14 mouse cellular contexts compared by ENCODE assay signal in genomic region chrX:48006062-48006461, GRCm38 (mm10). TPM values are rescaled to one million over a fixed set of nuclear protein-coding genes. Genes with fewer than 3 reads are reported as not detected.
DNase-seq lines count a peak whose midpoint lies in the region; ATAC-seq and TF ChIP-seq lines count a peak whose summit lies in the region.
"Had no signal": no experiment of that assay in that cellular context is flagged by ENCODE, and none has a peak within 500 bp of the region (broad histone marks: within the 10 kb centered on the region; RNA-seq: fewer than 3 reads in every experiment).

No protein-coding gene starts in this region.

- no peak overlapping the region for H3K27ac ChIP-seq in forebrain, embryonic 14.5 days (ENCODE audit: low read depth, low read length)
- H3K27ac ChIP-seq in forebrain, embryonic 15.5 days (replicated peaks) = no peak overlapping the region
- H3K27ac ChIP-seq in limb, embryonic 14.5 days (replicated peaks; ENCODE audit: low read depth, low read length) = no peak overlapping the region
- H3K27ac ChIP-seq in limb, embryonic 10.5 days = no peak overlapping the region
- H3K27ac ChIP-seq in kidney, embryonic 16.5 days (ENCODE audit: low read length) = no peak overlapping the region
- no peak overlapping the region for H3K27ac ChIP-seq in thymus, adult 2 months (ENCODE audit: control insufficient read depth, insufficient read depth, low read length)

- H3K4me1 ChIP-seq in forebrain, embryonic 14.5 days (ENCODE audit: control insufficient read depth, insufficient read depth, low read length) = no peaks in the 10 kb centered on the region
- no peaks in the 10 kb centered on the region for H3K4me1 ChIP-seq in forebrain, embryonic 15.5 days
- H3K4me1 ChIP-seq in limb, embryonic 14.5 days (ENCODE audit: control insufficient read depth, insufficient read depth, low read length) = no peaks in the 10 kb centered on the region
- H3K4me1 ChIP-seq in limb, embryonic 10.5 days = no peaks in the 10 kb centered on the region
- no peaks in the 10 kb centered on the region for H3K4me1 ChIP-seq in kidney, embryonic 16.5 days (ENCODE audit: insufficient read depth, low read length)
- no peaks in the 10 kb centered on the region for H3K4me1 ChIP-seq in thymus, adult 2 months (replicated peaks; ENCODE audit: control insufficient read depth, insufficient read depth, low read length)

- no peak for TF ChIP-seq CTCF in thymus, adult 2 months (IDR thresholded peaks at IDR 0.05; ENCODE audit: borderline replicate concordance, control insufficient read depth, extremely low read depth, insufficient read depth, low read length, poor library complexity)

- no peak overlapping the region for H3K4me2 ChIP-seq in forebrain, embryonic 14.5 days (ENCODE audit: low read length)
- no peak overlapping the region for H3K4me2 ChIP-seq in forebrain, embryonic 15.5 days (replicated peaks)
- no peak overlapping the region for H3K4me2 ChIP-seq in limb, embryonic 14.5 days (replicated peaks; ENCODE audit: low read depth, low read length, severe bottlenecking)
- H3K4me2 ChIP-seq in kidney, embryonic 16.5 days (replicated peaks; ENCODE audit: low read depth, low read length) = no peak overlapping the region

- H3K4me3 ChIP-seq in forebrain, embryonic 14.5 days (ENCODE audit: low read depth, low read length) = no peak overlapping the region
- no peak overlapping the region for H3K4me3 ChIP-seq in forebrain, embryonic 15.5 days
- H3K4me3 ChIP-seq in limb, embryonic 14.5 days (replicated peaks; ENCODE audit: low read length) = no peak overlapping the region
- no peak overlapping the region for H3K4me3 ChIP-seq in limb, embryonic 10.5 days
- no peak overlapping the region for H3K4me3 ChIP-seq in kidney, embryonic 16.5 days (ENCODE audit: low read length)
- H3K4me3 ChIP-seq in thymus, adult 2 months (ENCODE audit: control insufficient read depth, insufficient read depth, low read length) = no peak overlapping the region

- TF ChIP-seq POLR2A in limb, embryonic 14.5 days (IDR thresholded peaks at IDR 0.05; ENCODE audit: borderline replicate concordance, extremely low read depth, insufficient read depth, insufficient read length) = no peak
- no peak for TF ChIP-seq POLR2A in thymus, adult 2 months (IDR thresholded peaks at IDR 0.05; ENCODE audit: control insufficient read depth, extremely low read depth, insufficient read depth, low read length, poor library complexity)

- WGBS in forebrain, embryonic 14.5 days = 70% methylated on average over 8 of the region's 8 CpGs
- WGBS in forebrain, embryonic 15.5 days = 68% methylated on average over 8 of the region's 8 CpGs
- 60% methylated on average over 8 of the region's 8 CpGs for whole genome bisulfite sequencing in limb, embryonic 14.5 days
- 64% methylated on average over 8 of the region's 8 CpGs for WGBS in limb, embryonic 10.5 days
- 60% methylated on average over 8 of the region's 8 CpGs for WGBS in kidney, embryonic 16.5 days
- WGBS in thymus, adult 2 months = 88% methylated on average over 8 of the region's 8 CpGs

- no peaks in the 10 kb centered on the region for H3K9me3 ChIP-seq in forebrain, embryonic 14.5 days (replicated peaks; ENCODE audit: control insufficient read depth, low read length)
- no peaks in the 10 kb centered on the region for H3K9me3 ChIP-seq in forebrain, embryonic 15.5 days
- H3K9me3 ChIP-seq in limb, embryonic 14.5 days (ENCODE audit: control insufficient read depth, low read length) = no peaks in the 10 kb centered on the region
- no peaks in the 10 kb centered on the region for H3K9me3 ChIP-seq in limb, embryonic 10.5 days (replicated peaks)
- H3K9me3 ChIP-seq in kidney, embryonic 16.5 days (ENCODE audit: low read length) = no peaks in the 10 kb centered on the region

- no peaks in the 10 kb centered on the region for H3K27me3 ChIP-seq in forebrain, embryonic 14.5 days (replicated peaks; ENCODE audit: control insufficient read depth, insufficient read depth, low read length)
- no peaks in the 10 kb centered on the region for H3K27me3 ChIP-seq in forebrain, embryonic 15.5 days
- no peaks in the 10 kb centered on the region for H3K27me3 ChIP-seq in limb, embryonic 14.5 days (ENCODE audit: control insufficient read depth, insufficient read depth, low read length)
- no peaks in the 10 kb centered on the region for H3K27me3 ChIP-seq in limb, embryonic 10.5 days (ENCODE audit: low read depth, poor library complexity, severe bottlenecking)
- H3K27me3 ChIP-seq in kidney, embryonic 16.5 days (ENCODE audit: insufficient read depth, low read length) = no peaks in the 10 kb centered on the region
- H3K27me3 ChIP-seq in thymus, adult 2 months (ENCODE audit: control insufficient read depth, insufficient read depth, low read length) = no peaks in the 10 kb centered on the region

- no peak for ATAC-seq in forebrain, embryonic 14.5 days
- no peak for ATAC-seq in forebrain, embryonic 15.5 days (replicated peaks)
- ATAC-seq in limb, embryonic 14.5 days (ENCODE audit: low FRiP score, low read depth) = no peak
- ATAC-seq in kidney, embryonic 16.5 days (ENCODE audit: low FRiP score, low TSS enrichment) = peak; percentile 59; the same call in 1 of the 2 replicates
- ATAC-seq: intestine, postnatal 0 days had no signal

- no peaks in the 10 kb centered on the region for H3K36me3 ChIP-seq in forebrain, embryonic 14.5 days (ENCODE audit: control insufficient read depth, insufficient read depth, low read length)
- no peaks in the 10 kb centered on the region for H3K36me3 ChIP-seq in forebrain, embryonic 15.5 days
- H3K36me3 ChIP-seq in limb, embryonic 14.5 days (ENCODE audit: control insufficient read depth, insufficient read depth, low read length) = no peaks in the 10 kb centered on the region
- H3K36me3 ChIP-seq in limb, embryonic 10.5 days = no peaks in the 10 kb centered on the region
- H3K36me3 ChIP-seq in kidney, embryonic 16.5 days (ENCODE audit: insufficient read depth, low read length) = no peaks in the 10 kb centered on the region
- no peaks in the 10 kb centered on the region for H3K36me3 ChIP-seq in thymus, adult 2 months (ENCODE audit: control insufficient read depth, insufficient read depth, low read length)

- DNase-seq in forebrain, embryonic 14.5 days (ENCODE audit: low spot score) = peak; percentile 4
- peak; percentile 11 for DNase-seq in limb, embryonic 14.5 days (ENCODE audit: low spot score)
- no peak for DNase-seq in limb, embryonic 10.5 days (ENCODE audit: low spot score)
- peak; percentile 45 for DNase-seq in Muller cell, postnatal 12 days (ENCODE audit: inconsistent ontology term)
- DNase-seq in left cerebral cortex, adult 8-10 months (ENCODE audit: low spot score in 2 of 2) = no peak
- no peak for DNase-seq in thymus, adult 2 months
- DNase-seq: B cell, adult 2 months; cerebellum, adult 9-10 months; liver; right cerebral cortex, postnatal 4 days; thymus, postnatal 36 days had no signal

- H3K9ac ChIP-seq in forebrain, embryonic 14.5 days (ENCODE audit: low read length) = no peak overlapping the region
- no peak overlapping the region for H3K9ac ChIP-seq in forebrain, embryonic 15.5 days (replicated peaks)
- no peak overlapping the region for H3K9ac ChIP-seq in limb, embryonic 14.5 days (ENCODE audit: low read depth, low read length, severe bottlenecking)
- no peak overlapping the region for H3K9ac ChIP-seq in kidney, embryonic 16.5 days (replicated peaks; ENCODE audit: low read length)

RNA-seq across cellular contexts. Expression of gene Apln, which starts 28.6 kb away (rescaled TPM):
- 2.4 and 3.5 TPM in 2 replicates for polyA plus RNA-seq in forebrain, embryonic 14.5 days (2014; fragmentation: Nextera tagmentation; extraction: Ambion mirVana)
- 4.6 and 5.1 TPM in 2 replicates for polyA plus RNA-seq in forebrain, embryonic 15.5 days (2015; fragmentation: Nextera tagmentation; extraction: Ambion mirVana)
- 10.6 and 13.6 TPM in 2 replicates for polyA plus RNA-seq in limb, embryonic 14.5 days (2012; rRNA removed)
- polyA plus RNA-seq in limb, embryonic 14.5 days (2014; fragmentation: Nextera tagmentation; extraction: Ambion mirVana) = 7.8 and 8.0 TPM in 2 replicates
- polyA plus RNA-seq in limb, embryonic 10.5 days (2016; fragmentation: Nextera tagmentation; extraction: Ambion mirVana) = 4.8 and 5.1 TPM in 2 replicates
- polyA plus RNA-seq in kidney, embryonic 16.5 days (2015; fragmentation: Nextera tagmentation; extraction: Ambion mirVana) = 6.2 and 7.1 TPM in 2 replicates
- 10 to 100 TPM; 13.1 to 23.6 (median 17.0) TPM for total RNA-seq in left cerebral cortex, adult 8-10 months (2022)
- polyA plus RNA-seq in thymus, adult 2 months (2012; rRNA removed) = 1.4 and 2.1 TPM in 2 replicates

Comparison
In these comparisons a context has a peak if more than half of its experiments do, and no peak if none do; other contexts are left out.
1. DNase-seq: peak in forebrain, embryonic 14.5 days (single experiment), limb, embryonic 14.5 days (single experiment) and Muller cell, postnatal 12 days (single experiment); none in limb, embryonic 10.5 days (single experiment), left cerebral cortex, adult 8-10 months (0 of 2) and thymus, adult 2 months (single experiment).